Mouse (Mus musculus) forebrain, embryonic 13.5 days (tissue): ENCODE measurements around the gene Nomo1. TPM values are rescaled to one million over a fixed set of nuclear protein-coding genes. Genes with fewer than 3 reads are reported as not detected.

Experiments
- ATAC-seq: fragments of 200-750 bp; cut with Nextera tagmentation; 2 replicates; pipeline ENCODE4 v1.8.0; 2017
- H3K27ac ChIP-seq: fragments of 300-500 bp; sonication (generic); 2 replicates; pipeline ENCODE4 v1.5.1; 2015; ENCODE audit warnings: inconsistent platforms, mild to moderate bottlenecking, moderate library complexity
- H3K27me3 ChIP-seq: fragments of 300-500 bp; sonication (generic); 2 replicates; pipeline ENCODE4 v1.6.1; 2015; ENCODE audit warnings: mild to moderate bottlenecking, inconsistent platforms
- H3K36me3 ChIP-seq: fragments of 300-500 bp; sonication (generic); 2 replicates; pipeline ENCODE4 v1.6.1; 2015; ENCODE audit warnings: mild to moderate bottlenecking, inconsistent platforms; ENCODE audit not compliant: poor library complexity, severe bottlenecking
- H3K4me1 ChIP-seq: fragments of 300-500 bp; sonication (generic); 2 replicates; pipeline ENCODE4 v1.6.1; 2015; ENCODE audit warnings: inconsistent platforms
- H3K4me2 ChIP-seq: fragments of 300-500 bp; sonication (generic); 2 replicates; pipeline ENCODE4 v1.6.1; 2015; ENCODE audit warnings: inconsistent platforms, mild to moderate bottlenecking, moderate library complexity
- H3K4me3 ChIP-seq: fragments of 300-500 bp; sonication (generic); 2 replicates; pipeline ENCODE4 v1.5.1; 2015; ENCODE audit warnings: mild to moderate bottlenecking, inconsistent platforms
- H3K9ac ChIP-seq: fragments of 300-500 bp; sonication (generic); 2 replicates; pipeline ENCODE4 v1.6.1; 2015; ENCODE audit warnings: mild to moderate bottlenecking, inconsistent platforms
- H3K9me3 ChIP-seq: fragments of 300-500 bp; sonication (generic); replicated peaks from 2 replicates; pipeline ENCODE4 v1.6.1; 2016; ENCODE audit warnings: inconsistent platforms
- WGBS: fragments of 180-500 bp; shearing (Covaris S2); methylation state at CpG from one replicate; pipeline ENCODE4 v1.1.7; 2015; 5-methylcytosine and 5-hydroxymethylcytosine counted together
- polyA plus RNA-seq: library from polyadenylated mRNA; unstranded; fragments of >200 nt; fragmentation: Nextera tagmentation; extraction: Ambion mirVana; gene quantifications from 2 replicates; pipeline ENCODE4 v1.2.1, GENCODE M21; 2015

The Nomo1 gene
- polyA plus RNA-seq, 1 experiment from 2014 or later = 30.7 TPM

DNA sequence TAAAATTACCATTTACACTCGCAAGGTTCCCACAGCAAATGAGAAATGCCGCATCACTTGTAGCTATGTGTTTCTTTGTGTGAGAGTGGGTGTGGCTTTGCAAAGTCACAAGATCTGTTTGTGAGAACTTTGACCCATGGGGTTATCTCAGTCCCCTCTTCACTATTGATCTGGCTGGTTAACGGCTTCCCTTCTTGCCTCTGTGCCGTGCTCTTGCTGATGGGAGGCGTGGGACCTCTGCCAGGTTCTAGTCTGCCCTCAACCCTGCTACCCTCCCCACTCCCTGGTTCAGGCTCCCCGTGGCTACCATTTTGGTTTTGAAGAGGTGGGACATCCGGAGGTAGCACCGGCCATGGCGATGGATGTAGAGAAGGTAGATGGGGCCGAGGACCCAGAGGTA is 4.8 kb upstream of the Nomo1 start:
- no peak overlapping the region for H3K9ac ChIP-seq
- no peak for ATAC-seq
- H3K4me3 ChIP-seq = no peak overlapping the region
- peaks cover 8% of the 10 kb centered on the region for H3K27me3 ChIP-seq
- no peaks in the 10 kb centered on the region for H3K9me3 ChIP-seq
- no peaks in the 10 kb centered on the region for H3K4me1 ChIP-seq
- 94% methylated on average over 10 of the region's 10 CpGs for WGBS
- H3K27ac ChIP-seq = no peak overlapping the region
- H3K4me2 ChIP-seq = no peak overlapping the region
- no peaks in the 10 kb centered on the region for H3K36me3 ChIP-seq

DNA sequence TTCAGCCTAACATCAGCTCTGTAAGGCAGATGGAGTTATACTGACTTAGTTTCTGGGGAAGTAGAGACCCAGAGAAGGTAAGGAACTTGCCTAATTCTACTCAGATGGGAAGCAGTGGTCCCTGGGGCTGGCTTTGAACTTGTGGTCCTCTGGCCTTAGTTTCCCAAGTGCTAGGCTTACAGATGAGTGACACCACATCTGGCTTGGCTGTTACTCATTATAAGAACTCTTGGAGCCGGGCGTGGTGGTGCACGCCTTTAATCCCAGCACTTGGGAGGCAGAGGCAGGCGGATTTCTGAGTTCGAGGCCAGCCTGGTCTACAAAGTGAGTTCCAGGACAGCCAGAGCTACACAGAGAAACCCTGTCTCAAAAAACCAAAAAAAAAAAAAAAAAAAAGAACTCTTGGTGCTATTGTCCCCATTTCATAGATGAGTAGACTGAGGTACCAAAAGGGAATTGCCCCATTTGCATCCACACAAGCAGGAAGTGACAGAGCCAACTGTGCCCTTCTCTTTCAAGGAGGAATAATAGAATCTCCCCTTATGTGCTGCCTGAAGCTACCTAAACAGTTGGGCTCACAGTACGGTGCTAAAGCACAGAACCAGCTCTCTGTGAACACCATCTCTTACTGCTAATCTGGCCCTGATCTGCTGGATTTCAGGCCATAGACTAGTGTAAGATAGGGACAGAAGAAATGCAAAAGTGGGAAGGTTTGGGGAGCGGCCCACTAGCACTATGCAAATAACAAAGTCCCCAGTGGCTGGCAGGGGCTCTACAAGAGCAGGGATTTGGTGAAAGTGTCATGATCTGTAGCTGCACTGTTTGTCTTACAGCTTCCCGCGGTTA is 4.0 kb upstream of the Nomo1 start:
- peaks cover 8% of the 10 kb centered on the region for H3K27me3 ChIP-seq
- peak overlapping the region; percentile 8; the same call in 1 of the 2 replicates for H3K9ac ChIP-seq
- no peaks in the 10 kb centered on the region for H3K9me3 ChIP-seq
- H3K27ac ChIP-seq = no peak overlapping the region
- H3K36me3 ChIP-seq = no peaks in the 10 kb centered on the region
- ATAC-seq = no peak
- H3K4me2 ChIP-seq = no peak overlapping the region
- H3K4me3 ChIP-seq = no peak overlapping the region
- H3K4me1 ChIP-seq = peaks cover 6% of the 10 kb centered on the region
- WGBS = 70% methylated on average over 9 of the region's 9 CpGs

DNA sequence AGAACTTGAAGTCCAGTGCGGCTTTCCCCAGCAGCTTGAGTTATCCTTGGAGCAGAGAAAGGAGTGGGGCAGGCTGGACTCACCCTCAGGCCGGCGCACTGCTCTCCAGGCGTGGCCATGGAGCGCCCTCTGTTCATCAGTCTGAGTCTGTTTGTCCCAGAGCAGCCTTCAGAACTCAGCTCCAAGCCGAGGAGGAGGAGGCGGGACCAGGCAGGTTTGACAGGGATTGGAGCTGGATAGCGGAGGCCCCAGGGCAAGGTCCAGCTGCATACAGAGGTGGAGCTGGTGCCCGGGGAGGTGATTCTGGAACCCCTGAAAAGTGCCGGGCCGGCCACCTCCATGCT is 3.4 kb upstream of the Nomo1 start, which contains the start of gene Abcc6:
TSS of gene Abcc6 (minus strand) at position 158 of the 344 bp plus-strand sequence.
- peaks cover 12% of the 10 kb centered on the region for H3K4me1 ChIP-seq
- H3K36me3 ChIP-seq = no peaks in the 10 kb centered on the region
- no peak within 1 kb of the TSS for H3K27ac ChIP-seq
- WGBS = 11% methylated on average over 11 of the region's 11 CpGs
- no peak within 1 kb of the TSS for H3K4me3 ChIP-seq
- H3K9me3 ChIP-seq = no peaks in the 10 kb centered on the region
- H3K4me2 ChIP-seq = no peak within 1 kb of the TSS
- H3K9ac ChIP-seq = peak within 1 kb of the TSS; percentile 8; the same call in 1 of the 2 replicates
- ATAC-seq = no peak
- H3K27me3 ChIP-seq = peaks cover 8% of the 10 kb centered on the region

GRCm38 (mm10) chr7:46031075-46031474 is 2.4 kb upstream of the Nomo1 start:
- Histone ChIP-seq H3K4me1 (peaks cover 16% of the 10 kb centered on the region), H3K27ac (no peak overlapping the region), H3K36me3 (no peaks in the 10 kb centered on the region), H3K27me3 (peaks cover 8% of the 10 kb centered on the region), H3K4me3 (no peak overlapping the region), H3K9me3 (no peaks in the 10 kb centered on the region), H3K9ac (no peak overlapping the region), H3K4me2 (no peak overlapping the region)
- ATAC-seq = no peak
- 81% methylated on average over 2 of the region's 2 CpGs for WGBS

DNA sequence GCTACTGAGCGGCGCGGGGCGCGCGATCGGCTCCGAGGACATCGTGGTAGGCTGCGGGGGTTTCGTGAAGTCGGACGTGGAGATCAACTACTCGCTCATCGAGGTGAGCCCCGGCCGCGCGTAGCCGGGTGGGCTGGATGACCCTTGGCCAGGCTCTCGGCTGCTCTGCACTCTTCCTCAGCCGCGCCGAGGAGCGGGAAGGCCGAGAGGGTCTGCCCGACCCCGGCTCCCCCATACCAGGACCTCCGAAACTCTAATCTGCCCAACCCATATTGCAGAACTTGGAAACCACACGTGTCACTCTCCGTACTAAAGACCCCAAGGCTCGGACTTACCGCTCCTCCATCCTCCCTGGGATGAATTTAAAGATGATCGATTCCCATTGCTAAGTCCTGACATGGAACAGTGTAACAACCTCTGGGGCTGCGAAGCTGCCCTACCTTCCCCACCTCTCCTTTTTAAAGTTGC is 406 bp downstream of the Nomo1 start:
- Histone ChIP-seq H3K9ac (peak overlapping the region; percentile 93), H3K9me3 (no peaks in the 10 kb centered on the region), H3K4me1 (peaks cover 16% of the 10 kb centered on the region), H3K27me3 (peaks cover 8% of the 10 kb centered on the region), H3K4me2 (peak overlapping the region; percentile 95), H3K36me3 (peaks cover 15% of the 10 kb centered on the region), H3K27ac (peak overlapping the region; percentile 25; the same call in 1 of the 2 replicates), H3K4me3 (peak overlapping the region; percentile 89)
- ATAC-seq = no peak
- WGBS = under 1% methylated on average over 35 of the region's 35 CpGs

GRCm38 (mm10) chr7:46034991-46035390 is 1.5 kb downstream of the Nomo1 start:
- Histone ChIP-seq H3K4me3 (peak overlapping the region; percentile 89), H3K36me3 (peaks cover 18% of the 10 kb centered on the region), H3K27me3 (peaks cover 4% of the 10 kb centered on the region), H3K9me3 (no peaks in the 10 kb centered on the region), H3K4me1 (peaks cover 16% of the 10 kb centered on the region), H3K27ac (no peak overlapping the region), H3K4me2 (peak overlapping the region; percentile 95), H3K9ac (peak overlapping the region; percentile 93; the same call in 1 of the 2 replicates)
- 81% methylated on average over 2 of the region's 2 CpGs for WGBS
- no peak for ATAC-seq

GRCm38 (mm10) chr7:46035468-46035867 is 2.0 kb downstream of the Nomo1 start:
- Histone ChIP-seq H3K9me3 (no peaks in the 10 kb centered on the region), H3K4me2 (no peak overlapping the region), H3K4me1 (peaks cover 16% of the 10 kb centered on the region), H3K9ac (0 out of 2 replicates have a peak overlapping the region, but pooled peaks have one; percentile 37), H3K4me3 (no peak overlapping the region), H3K27me3 (no peaks in the 10 kb centered on the region), H3K36me3 (peaks cover 23% of the 10 kb centered on the region), H3K27ac (no peak overlapping the region)
- ATAC-seq = no peak
- WGBS = 88% methylated on average over 2 of the region's 2 CpGs

DNA sequence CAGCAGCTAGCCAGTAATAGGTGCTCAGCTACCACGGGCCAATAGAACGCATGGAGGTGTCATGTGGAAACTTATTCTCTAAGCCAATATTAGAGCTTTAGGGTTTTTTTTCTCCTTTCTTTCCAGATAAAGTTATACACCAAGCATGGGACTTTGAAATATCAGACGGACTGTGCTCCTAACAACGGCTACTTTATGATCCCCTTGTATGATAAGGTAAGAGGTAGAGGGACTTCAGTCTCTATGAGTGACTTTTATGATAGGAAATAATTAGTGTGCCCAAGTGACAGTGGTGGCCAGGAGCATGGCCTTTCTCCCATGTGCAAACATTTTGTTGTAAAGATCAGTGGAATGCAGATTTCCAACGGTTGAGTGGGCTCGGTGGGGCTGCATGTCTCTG is 3.9 kb downstream of the Nomo1 start:
- ATAC-seq = no peak
- no peak overlapping the region for H3K4me3 ChIP-seq
- H3K36me3 ChIP-seq = peaks cover 41% of the 10 kb centered on the region
- H3K4me2 ChIP-seq = no peak overlapping the region
- no peak overlapping the region for H3K27ac ChIP-seq
- no peak overlapping the region for H3K9ac ChIP-seq
- no peaks in the 10 kb centered on the region for H3K9me3 ChIP-seq
- peaks cover 16% of the 10 kb centered on the region for H3K4me1 ChIP-seq
- 95% methylated on average over 6 of the region's 6 CpGs for WGBS
- no peaks in the 10 kb centered on the region for H3K27me3 ChIP-seq

DNA sequence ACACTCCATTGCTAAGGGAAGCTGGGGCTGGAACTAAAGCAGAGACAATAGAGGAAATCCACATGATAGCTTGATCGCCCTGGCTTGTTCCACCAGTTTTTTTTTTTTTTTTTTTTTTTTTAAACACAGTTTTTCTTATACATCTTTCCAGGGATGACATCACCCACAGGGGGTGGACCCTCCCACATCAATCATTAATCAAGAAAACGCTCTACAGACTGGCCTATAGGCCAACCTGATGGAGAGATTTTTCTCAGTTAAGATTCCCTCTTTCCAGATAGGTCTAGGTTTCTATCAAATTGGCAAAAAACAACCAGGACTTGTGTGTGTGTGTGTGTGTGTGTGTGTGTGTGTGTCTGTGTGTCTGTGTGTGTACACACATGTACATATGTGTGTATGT is 6.4 kb downstream of the Nomo1 start:
- H3K4me1 ChIP-seq = peaks cover 7% of the 10 kb centered on the region
- no peak for ATAC-seq
- no peaks in the 10 kb centered on the region for H3K27me3 ChIP-seq
- H3K9ac ChIP-seq = no peak overlapping the region
- no peak overlapping the region for H3K4me2 ChIP-seq
- H3K4me3 ChIP-seq = no peak overlapping the region
- H3K9me3 ChIP-seq = no peaks in the 10 kb centered on the region
- H3K27ac ChIP-seq = no peak overlapping the region
- 80% methylated on average over 2 of the region's 2 CpGs for WGBS
- H3K36me3 ChIP-seq = peaks cover 62% of the 10 kb centered on the region

DNA sequence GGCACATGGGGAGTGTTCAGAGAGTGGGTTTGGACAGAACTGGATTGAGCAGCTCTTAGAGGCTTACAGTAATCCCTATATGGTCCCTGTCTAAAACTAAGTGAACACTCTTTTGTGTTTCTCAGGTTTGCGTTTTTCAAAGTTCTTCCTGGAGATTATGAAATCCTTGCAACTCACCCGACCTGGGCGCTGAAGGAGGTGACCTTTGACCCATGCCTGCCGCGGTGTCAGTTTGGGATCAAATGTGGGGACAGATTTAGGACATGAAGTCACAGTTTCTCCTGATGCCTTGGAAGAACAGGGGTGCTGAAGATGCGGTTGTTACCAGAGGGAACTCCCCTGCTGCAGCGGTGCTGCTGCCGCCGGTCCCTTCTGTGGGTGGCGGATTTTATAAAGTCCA is 10.6 kb downstream of the Nomo1 start:
- Histone ChIP-seq H3K36me3 (peaks cover 81% of the 10 kb centered on the region), H3K27ac (no peak overlapping the region), H3K9ac (no peak overlapping the region), H3K4me1 (no peaks in the 10 kb centered on the region), H3K4me2 (no peak overlapping the region), H3K9me3 (no peaks in the 10 kb centered on the region), H3K27me3 (no peaks in the 10 kb centered on the region), H3K4me3 (no peak overlapping the region)
- ATAC-seq = no peak
- 90% methylated on average over 10 of the region's 10 CpGs for WGBS

DNA sequence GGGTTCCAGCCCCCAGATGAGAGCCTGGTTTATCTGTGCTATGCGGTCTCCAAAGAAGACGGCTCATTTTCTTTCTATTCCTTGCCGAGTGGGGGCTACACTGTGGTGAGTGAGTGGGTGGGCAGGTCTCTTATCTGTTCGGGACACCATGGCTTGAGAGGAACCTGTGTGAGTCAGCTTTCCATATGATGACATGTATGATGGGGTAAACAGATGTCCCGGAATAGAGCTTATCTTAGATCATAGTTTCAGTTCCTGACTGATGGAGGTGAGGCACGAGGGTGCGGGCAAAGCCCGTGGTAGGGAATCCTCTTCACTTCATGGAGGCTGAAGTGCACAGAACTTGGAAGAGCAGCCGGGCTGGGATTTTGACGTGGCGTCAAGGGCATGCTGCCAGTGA is 12.4 kb downstream of the Nomo1 start:
- Histone ChIP-seq H3K4me3 (no peak overlapping the region), H3K4me1 (no peaks in the 10 kb centered on the region), H3K27ac (no peak overlapping the region), H3K9ac (no peak overlapping the region), H3K27me3 (no peaks in the 10 kb centered on the region), H3K4me2 (no peak overlapping the region), H3K9me3 (no peaks in the 10 kb centered on the region), H3K36me3 (peaks cover 84% of the 10 kb centered on the region)
- no peak for ATAC-seq
- 95% methylated on average over 11 of the region's 11 CpGs for WGBS

GRCm38 (mm10) chr7:46047873-46048562 is 14.5 kb downstream of the Nomo1 start:
- Histone ChIP-seq H3K9ac (no peak overlapping the region), H3K27me3 (no peaks in the 10 kb centered on the region), H3K4me2 (no peak overlapping the region), H3K36me3 (peaks cover 80% of the 10 kb centered on the region), H3K27ac (no peak overlapping the region), H3K4me1 (no peaks in the 10 kb centered on the region), H3K4me3 (no peak overlapping the region), H3K9me3 (no peaks in the 10 kb centered on the region)
- ATAC-seq = no peak
- WGBS = 94% methylated on average over 13 of the region's 13 CpGs
